Mouse (Mus musculus) stomach, postnatal 0 days (tissue): Measurements from ENCODE around the gene Stx4a.

Source experiments
- CTCF ChIP-seq: IDR thresholded peaks from 2 replicates; pipeline ENCODE4 v1.5.1; 2016; ENCODE audit warnings: antibody characterized with exemption, low read depth, mild to moderate bottlenecking, moderate library complexity
- EP300 ChIP-seq: optimal IDR thresholded peaks from 2 replicates; pipeline ENCODE3; 2016; ENCODE audit warnings: antibody characterized with exemption

GRCm38 (mm10) chr7:127785308-127785707, 38.8 kb upstream of the Stx4a start, which contains the start of gene Gm49388:
- TF ChIP-seq EP300 (no peak), CTCF (no peak)
